9 mouse cellular contexts compared by ENCODE assay signal in genomic region chr15:78956351-78956750, GRCm38 (mm10). TPM values are rescaled to one million over a fixed set of nuclear protein-coding genes. Genes with fewer than 3 reads are reported as not detected.
DNase-seq lines count a peak whose midpoint lies in the region; ATAC-seq and TF ChIP-seq lines count a peak whose summit lies in the region.
"Had no signal": no experiment of that assay in that cellular context is flagged by ENCODE, and none has a peak within 500 bp of the region (broad histone marks: within the 10 kb centered on the region; RNA-seq: fewer than 3 reads in every experiment).

No protein-coding gene starts in this region.

- H3K27me3 ChIP-seq in forebrain, postnatal 0 days (ENCODE audit: insufficient read depth, low read length): no peaks in the 10 kb centered on the region
- H3K27me3 ChIP-seq in forebrain, embryonic 12.5 days: no peaks in the 10 kb centered on the region
- no peaks in the 10 kb centered on the region for H3K27me3 ChIP-seq in lung, postnatal 0 days (replicated peaks; ENCODE audit: insufficient read depth, low read length)
- no peaks in the 10 kb centered on the region for H3K27me3 ChIP-seq in hindbrain, embryonic 14.5 days (ENCODE audit: control insufficient read depth, insufficient read depth, low read length)
- H3K27me3 ChIP-seq: heart, embryonic 13.5 days had no signal

- no peak overlapping the region for H3K4me2 ChIP-seq in forebrain, postnatal 0 days (ENCODE audit: low read depth)
- H3K4me2 ChIP-seq in forebrain, embryonic 12.5 days: no peak overlapping the region
- H3K4me2 ChIP-seq in lung, postnatal 0 days (replicated peaks; ENCODE audit: low read depth, low read length): no peak overlapping the region
- H3K4me2 ChIP-seq in hindbrain, embryonic 14.5 days (replicated peaks): no peak overlapping the region
- H3K4me2 ChIP-seq: heart, embryonic 13.5 days had no signal

- no peak for DNase-seq in forebrain, postnatal 0 days
- DNase-seq in lung, postnatal 0 days (ENCODE audit: low spot score): peak; percentile 65
- DNase-seq in lung, postnatal 14 days: no peak
- peak; percentile 46 for DNase-seq in embryo, embryonic 10.5 days (ENCODE audit: low spot score)
- peak; percentile 57 for DNase-seq in retina, embryonic 14.5 days (ENCODE audit: low spot score)
- DNase-seq in hindbrain, embryonic 14.5 days (ENCODE audit: low spot score): no peak
- DNase-seq in frontal cortex, postnatal 36 days (ENCODE audit: low spot score in 2 of 2): no peak

- no peak overlapping the region for H3K9ac ChIP-seq in forebrain, postnatal 0 days
- no peak overlapping the region for H3K9ac ChIP-seq in forebrain, embryonic 12.5 days
- H3K9ac ChIP-seq in lung, postnatal 0 days (replicated peaks; ENCODE audit: low read depth): no peak overlapping the region
- H3K9ac ChIP-seq in hindbrain, embryonic 14.5 days: no peak overlapping the region
- H3K9ac ChIP-seq: heart, embryonic 13.5 days had no signal

- WGBS in forebrain, postnatal 0 days: 89% methylated on average over 4 of the region's 4 CpGs
- 87% methylated on average over 4 of the region's 4 CpGs for WGBS in forebrain, embryonic 12.5 days
- 72% methylated on average over 4 of the region's 4 CpGs for WGBS in lung, postnatal 0 days
- WGBS in hindbrain, embryonic 14.5 days: 94% methylated on average over 4 of the region's 4 CpGs

- no peak overlapping the region for H3K27ac ChIP-seq in forebrain, postnatal 0 days (ENCODE audit: low read depth, low read length)
- H3K27ac ChIP-seq in forebrain, embryonic 12.5 days: no peak overlapping the region
- H3K27ac ChIP-seq in lung, postnatal 0 days (ENCODE audit: low read length): no peak overlapping the region
- no peak overlapping the region for H3K27ac ChIP-seq in hindbrain, embryonic 14.5 days
- H3K27ac ChIP-seq: heart, embryonic 13.5 days had no signal

- peak; percentile 45 for TF ChIP-seq CTCF in forebrain, postnatal 0 days (IDR thresholded peaks at IDR 0.05; ENCODE audit: low read depth)
- peak; percentile 68 for TF ChIP-seq CTCF in lung, postnatal 0 days (IDR thresholded peaks at IDR 0.05)

- H3K36me3 ChIP-seq in forebrain, postnatal 0 days (ENCODE audit: insufficient read depth): peaks cover 51% of the 10 kb centered on the region
- H3K36me3 ChIP-seq in forebrain, embryonic 12.5 days (replicated peaks): peaks cover 66% of the 10 kb centered on the region
- H3K36me3 ChIP-seq in lung, postnatal 0 days (ENCODE audit: insufficient read depth, low read length): no peaks in the 10 kb centered on the region
- H3K36me3 ChIP-seq in hindbrain, embryonic 14.5 days (replicated peaks; ENCODE audit: control insufficient read depth, insufficient read depth): peaks cover 59% of the 10 kb centered on the region
- H3K36me3 ChIP-seq: heart, embryonic 13.5 days had no signal

- no peak for TF ChIP-seq EP300 in lung, postnatal 0 days (IDR thresholded peaks at IDR 0.05)

- H3K9me3 ChIP-seq in forebrain, postnatal 0 days (ENCODE audit: low read length): no peaks in the 10 kb centered on the region
- no peaks in the 10 kb centered on the region for H3K9me3 ChIP-seq in forebrain, embryonic 12.5 days
- H3K9me3 ChIP-seq in lung, postnatal 0 days (ENCODE audit: low read length): no peaks in the 10 kb centered on the region
- H3K9me3 ChIP-seq in hindbrain, embryonic 14.5 days (ENCODE audit: control insufficient read depth, low read length): no peaks in the 10 kb centered on the region
- H3K9me3 ChIP-seq: heart, embryonic 13.5 days had no signal

- H3K4me1 ChIP-seq in forebrain, postnatal 0 days (ENCODE audit: insufficient read depth): no peaks in the 10 kb centered on the region
- H3K4me1 ChIP-seq in forebrain, embryonic 12.5 days: peaks cover 3% of the 10 kb centered on the region; the same call in 1 of the 2 replicates
- no peaks in the 10 kb centered on the region for H3K4me1 ChIP-seq in lung, postnatal 0 days (ENCODE audit: insufficient read depth, low read depth, low read length)
- H3K4me1 ChIP-seq in hindbrain, embryonic 14.5 days (replicated peaks; ENCODE audit: control insufficient read depth, insufficient read depth, low read length): no peaks in the 10 kb centered on the region

- H3K4me3 ChIP-seq in forebrain, postnatal 0 days (ENCODE audit: low read depth, low read length): no peak overlapping the region
- H3K4me3 ChIP-seq in forebrain, embryonic 12.5 days (replicated peaks): no peak overlapping the region
- H3K4me3 ChIP-seq in lung, postnatal 0 days (ENCODE audit: low read depth, low read length): no peak overlapping the region
- no peak overlapping the region for H3K4me3 ChIP-seq in hindbrain, embryonic 14.5 days (replicated peaks; ENCODE audit: low read length)
- H3K4me3 ChIP-seq: heart, embryonic 13.5 days had no signal

- ATAC-seq in forebrain, postnatal 0 days: no peak
- ATAC-seq in forebrain, embryonic 12.5 days (ENCODE audit: low FRiP score): no peak
- ATAC-seq in lung, postnatal 0 days: no peak
- ATAC-seq in hindbrain, embryonic 14.5 days (ENCODE audit: low FRiP score): no peak

RNA-seq across cellular contexts. Expression of gene Triobp, which starts 8.8 kb away (rescaled TPM):
- 36.7 and 40.5 TPM in 2 replicates for total RNA-seq in forebrain, postnatal 0 days (2014; rRNA removed)
- polyA plus RNA-seq in forebrain, postnatal 0 days (2015; fragmentation: Nextera tagmentation; extraction: Ambion mirVana): 25.1 and 30.5 TPM in 2 replicates
- 40.4 and 46.9 TPM in 2 replicates for polyA plus RNA-seq in forebrain, embryonic 12.5 days (2016; fragmentation: Nextera tagmentation; extraction: Ambion mirVana)
- polyA plus RNA-seq in lung, postnatal 0 days (2015; fragmentation: Nextera tagmentation; extraction: Ambion mirVana): 22.5 and 23.9 TPM in 2 replicates
- polyA plus RNA-seq in hindbrain, embryonic 14.5 days (2014; fragmentation: Nextera tagmentation; extraction: Ambion mirVana): 37.4 and 41.1 TPM in 2 replicates

RNA-seq across cellular contexts. Expression of gene Nol12, which starts 21.6 kb away (rescaled TPM):
- 11.2 and 17.6 TPM in 2 replicates for total RNA-seq in forebrain, postnatal 0 days (2014; rRNA removed)
- polyA plus RNA-seq in forebrain, postnatal 0 days (2015; fragmentation: Nextera tagmentation; extraction: Ambion mirVana): 60.3 and 64.2 TPM in 2 replicates
- polyA plus RNA-seq in forebrain, embryonic 12.5 days (2016; fragmentation: Nextera tagmentation; extraction: Ambion mirVana): 53.5 and 56.4 TPM in 2 replicates
- polyA plus RNA-seq in lung, postnatal 0 days (2015; fragmentation: Nextera tagmentation; extraction: Ambion mirVana): 26.8 and 28.9 TPM in 2 replicates
- polyA plus RNA-seq in hindbrain, embryonic 14.5 days (2014; fragmentation: Nextera tagmentation; extraction: Ambion mirVana): 57.7 and 59.2 TPM in 2 replicates

RNA-seq across cellular contexts. Expression of gene Lgals1, which starts 29.8 kb away (rescaled TPM):
- total RNA-seq in forebrain, postnatal 0 days (2014; rRNA removed): 31.8 and 43.6 TPM in 2 replicates
- 63.2 and 99.4 TPM in 2 replicates for polyA plus RNA-seq in forebrain, postnatal 0 days (2015; fragmentation: Nextera tagmentation; extraction: Ambion mirVana)
- 216 and 321 TPM in 2 replicates for polyA plus RNA-seq in forebrain, embryonic 12.5 days (2016; fragmentation: Nextera tagmentation; extraction: Ambion mirVana)
- polyA plus RNA-seq in lung, postnatal 0 days (2015; fragmentation: Nextera tagmentation; extraction: Ambion mirVana): 655 and 726 TPM in 2 replicates
- polyA plus RNA-seq in hindbrain, embryonic 14.5 days (2014; fragmentation: Nextera tagmentation; extraction: Ambion mirVana): 117 and 157 TPM in 2 replicates

RNA-seq across cellular contexts. Expression of gene Pdxp, which starts 42.6 kb away (rescaled TPM):
- 263 and 283 TPM in 2 replicates for total RNA-seq in forebrain, postnatal 0 days (2014; rRNA removed)
- polyA plus RNA-seq in forebrain, postnatal 0 days (2015; fragmentation: Nextera tagmentation; extraction: Ambion mirVana): 174 and 175 TPM in 2 replicates
- 51.7 and 53.6 TPM in 2 replicates for polyA plus RNA-seq in forebrain, embryonic 12.5 days (2016; fragmentation: Nextera tagmentation; extraction: Ambion mirVana)
- 1.8 and 1.9 TPM in 2 replicates for polyA plus RNA-seq in lung, postnatal 0 days (2015; fragmentation: Nextera tagmentation; extraction: Ambion mirVana)
- polyA plus RNA-seq in hindbrain, embryonic 14.5 days (2014; fragmentation: Nextera tagmentation; extraction: Ambion mirVana): 105 and 121 TPM in 2 replicates

RNA-seq across cellular contexts. Expression of gene Sh3bp1, which starts 56.8 kb away (rescaled TPM):
- 2.0 and 6.4 TPM in 2 replicates for total RNA-seq in forebrain, postnatal 0 days (2014; rRNA removed)
- 3.3 and 4.3 TPM in 2 replicates for polyA plus RNA-seq in forebrain, postnatal 0 days (2015; fragmentation: Nextera tagmentation; extraction: Ambion mirVana)
- 10.3 TPM in 2 replicates for polyA plus RNA-seq in forebrain, embryonic 12.5 days (2016; fragmentation: Nextera tagmentation; extraction: Ambion mirVana)
- polyA plus RNA-seq in lung, postnatal 0 days (2015; fragmentation: Nextera tagmentation; extraction: Ambion mirVana): 12.7 and 12.8 TPM in 2 replicates
- 3.7 and 5.5 TPM in 2 replicates for polyA plus RNA-seq in hindbrain, embryonic 14.5 days (2014; fragmentation: Nextera tagmentation; extraction: Ambion mirVana)

Comparison
In these comparisons a context has a peak if more than half of its experiments do, and no peak if none do; other contexts are left out.
1. DNase-seq: peak in lung, postnatal 0 days (single experiment), embryo, embryonic 10.5 days (single experiment) and retina, embryonic 14.5 days (single experiment); none in forebrain, postnatal 0 days (single experiment), lung, postnatal 14 days (single experiment), hindbrain, embryonic 14.5 days (single experiment) and frontal cortex, postnatal 36 days (0 of 2).